Mouse (Mus musculus) forebrain, postnatal 0 days (tissue): ENCODE results near the gene Adar. TPM values are rescaled to one million over a fixed set of nuclear protein-coding genes. Genes with fewer than 3 reads are reported as not detected.
A peak's percentile ranks its signal among the peaks of the same experiment; 100 is the strongest.

Experiments used
- ATAC-seq: fragments of 200-750 bp; cut with Nextera tagmentation; 2 replicates; pipeline ENCODE4 v1.8.0; 2017; ENCODE audit warnings: mild to moderate bottlenecking, moderate library complexity
- DNase-seq: peaks from one replicate; pipeline ENCODE4 v3.0.0-alpha.2; 2015
- H3K27ac ChIP-seq: fragments of 300-500 bp; sonication (generic); 2 replicates; pipeline ENCODE4 v1.5.1; 2014; ENCODE audit warnings: low read depth, mild to moderate bottlenecking, antibody characterized with exemption, low read length, moderate library complexity, mixed read lengths
- H3K27me3 ChIP-seq: fragments of 300-500 bp; sonication (generic); 2 replicates; pipeline ENCODE4 v1.6.1; 2014; ENCODE audit warnings: mild to moderate bottlenecking, low read length, mixed read lengths; ENCODE audit not compliant: insufficient read depth
- H3K36me3 ChIP-seq: fragments of 300-500 bp; sonication (generic); 2 replicates; pipeline ENCODE4 v1.6.1; 2014; ENCODE audit warnings: mild to moderate bottlenecking, moderate library complexity; ENCODE audit not compliant: insufficient read depth
- H3K4me1 ChIP-seq: fragments of 300-500 bp; sonication (generic); 2 replicates; pipeline ENCODE4 v1.6.1; 2014; ENCODE audit warnings: antibody characterized with exemption; ENCODE audit not compliant: insufficient read depth
- H3K4me2 ChIP-seq: fragments of 300-500 bp; sonication (generic); 2 replicates; pipeline ENCODE4 v1.6.1; 2014; ENCODE audit warnings: low read depth, mild to moderate bottlenecking, moderate library complexity
- H3K4me3 ChIP-seq: fragments of 300-500 bp; sonication (generic); 2 replicates; pipeline ENCODE4 v1.5.1; 2014; ENCODE audit warnings: low read depth, low read length, mixed read lengths
- H3K9ac ChIP-seq: fragments of 300-500 bp; sonication (generic); 2 replicates; pipeline ENCODE4 v1.6.1; 2014; ENCODE audit warnings: mild to moderate bottlenecking
- H3K9me3 ChIP-seq: fragments of 300-500 bp; sonication (generic); 2 replicates; pipeline ENCODE4 v1.6.1; 2016; ENCODE audit warnings: low read length
- CTCF ChIP-seq: sonication (generic); IDR thresholded peaks from 2 replicates; pipeline ENCODE4 v1.5.1; 2016; ENCODE audit warnings: antibody characterized with exemption, control low read depth, low read depth
- WGBS: fragments of 180-500 bp; shearing (Covaris S2); extraction: QIAGEN DNeasy Blood & Tissue Kit; methylation state at CpG from one replicate; pipeline ENCODE4 v1.1.7; 2014; 5-methylcytosine and 5-hydroxymethylcytosine counted together
- polyA plus RNA-seq: library from polyadenylated mRNA; unstranded; fragments of >200 nt; fragmentation: Nextera tagmentation; extraction: Ambion mirVana; gene quantifications from 2 replicates; pipeline ENCODE4 v1.2.1, GENCODE M21; 2015
- total RNA-seq: library from RNA; depleted of rRNA; stranded (reverse); fragments of >200 nt; gene quantifications from 2 replicates; pipeline ENCODE4 v1.2.3, GENCODE M21; 2014; rRNA removed

The Adar gene
- total RNA-seq (62.4 and 78.2 TPM in 2 replicates), polyA plus RNA-seq (14.0 and 18.5 TPM in 2 replicates)

- Histone ChIP-seq H3K27me3 (no peaks in the 10 kb centered on the region), H3K27ac (peak within 1 kb of the TSS; percentile 97), H3K4me1 (0 out of 2 replicates have a peak, but pooled peaks cover 3% of the 10 kb centered on the region), H3K9me3 (no peaks in the 10 kb centered on the region), H3K36me3 (no peaks in the 10 kb centered on the region), H3K4me3 (peak within 1 kb of the TSS; percentile 93), H3K9ac (peak within 1 kb of the TSS; percentile 95), H3K4me2 (peak within 1 kb of the TSS; percentile 84)
- 5% methylated on average over 23 of the region's 28 CpGs for WGBS
- peak; percentile 75 for TF ChIP-seq CTCF
- DNase-seq (peak; percentile 93), ATAC-seq (peak; percentile 94)
These were observed at the start of gene Adar for GRCm38 (mm10) chr3:89714359-89715206. Gene Adar, plus strand, starts transcription at chr3:89715022.

GRCm38 (mm10) chr3:89667131-89667530, 47.7 kb upstream of the Adar start:
- DNase-seq, result no peak
- no peak overlapping the region for H3K4me2 ChIP-seq
- H3K9ac ChIP-seq, result no peak overlapping the region
- no peaks in the 10 kb centered on the region for H3K9me3 ChIP-seq
- no peaks in the 10 kb centered on the region for H3K4me1 ChIP-seq
- no peak overlapping the region for H3K27ac ChIP-seq
- no peak for ATAC-seq
- H3K27me3 ChIP-seq, result no peaks in the 10 kb centered on the region
- no peak overlapping the region for H3K4me3 ChIP-seq
- TF ChIP-seq CTCF, result no peak
- no peaks in the 10 kb centered on the region for H3K36me3 ChIP-seq
- WGBS, result 39% methylated on average over 11 of the region's 11 CpGs

- DNase-seq (no peak), ATAC-seq (no peak)
- no peak overlapping the region for H3K4me3 ChIP-seq
- WGBS, result 81% methylated on average over 6 of the region's 6 CpGs
- no peak overlapping the region for H3K9ac ChIP-seq
- H3K36me3 ChIP-seq, result no peaks in the 10 kb centered on the region
- H3K4me2 ChIP-seq, result no peak overlapping the region
- H3K27me3 ChIP-seq, result no peaks in the 10 kb centered on the region
- no peak overlapping the region for H3K27ac ChIP-seq
- H3K9me3 ChIP-seq, result no peaks in the 10 kb centered on the region
- TF ChIP-seq CTCF, result no peak
- H3K4me1 ChIP-seq, result no peaks in the 10 kb centered on the region
These were observed 43.5 kb upstream of the Adar start for GRCm38 (mm10) chr3:89671334-89671733.

GRCm38 (mm10) chr3:89672573-89673317, 42.1 kb upstream of the Adar start:
- 74% methylated on average over 12 of the region's 12 CpGs for WGBS
- Histone ChIP-seq H3K4me2 (no peak overlapping the region), H3K9me3 (no peaks in the 10 kb centered on the region), H3K27me3 (no peaks in the 10 kb centered on the region), H3K4me3 (no peak overlapping the region), H3K4me1 (no peaks in the 10 kb centered on the region), H3K9ac (no peak overlapping the region), H3K36me3 (no peaks in the 10 kb centered on the region), H3K27ac (no peak overlapping the region)
- TF ChIP-seq CTCF, result no peak
- DNase-seq, result no peak
- no peak for ATAC-seq

GRCm38 (mm10) chr3:89677617-89678016, 37.2 kb upstream of the Adar start:
- DNase-seq, result no peak
- peak; percentile 23; the same call in 1 of the 2 replicates for ATAC-seq
- 17% methylated on average over 5 of the region's 5 CpGs for WGBS
- TF ChIP-seq CTCF, result no peak
- no peaks in the 10 kb centered on the region for H3K36me3 ChIP-seq
- no peak overlapping the region for H3K4me3 ChIP-seq
- no peaks in the 10 kb centered on the region for H3K27me3 ChIP-seq
- H3K27ac ChIP-seq, result no peak overlapping the region
- no peaks in the 10 kb centered on the region for H3K9me3 ChIP-seq
- no peaks in the 10 kb centered on the region for H3K4me1 ChIP-seq
- no peak overlapping the region for H3K9ac ChIP-seq
- no peak overlapping the region for H3K4me2 ChIP-seq

GRCm38 (mm10) chr3:89686031-89686430, 28.8 kb upstream of the Adar start:
- Histone ChIP-seq H3K4me1 (0 out of 2 replicates have a peak, but pooled peaks cover 3% of the 10 kb centered on the region), H3K9ac (no peak overlapping the region), H3K27me3 (no peaks in the 10 kb centered on the region), H3K4me3 (no peak overlapping the region), H3K27ac (no peak overlapping the region), H3K36me3 (no peaks in the 10 kb centered on the region), H3K4me2 (no peak overlapping the region), H3K9me3 (no peaks in the 10 kb centered on the region)
- ATAC-seq (no peak), DNase-seq (no peak)
- TF ChIP-seq CTCF, result no peak
- WGBS, result 61% methylated on average over 5 of the region's 5 CpGs
